Mouse (Mus musculus): ENCODE measurements around the gene Gm14124.
"Not testable (repeated sequence)": the region's sequence is repeated elsewhere in the genome, so short reads cannot be mapped to it uniquely, and the experiment has no call there.

Gm14124 gene

DNA sequence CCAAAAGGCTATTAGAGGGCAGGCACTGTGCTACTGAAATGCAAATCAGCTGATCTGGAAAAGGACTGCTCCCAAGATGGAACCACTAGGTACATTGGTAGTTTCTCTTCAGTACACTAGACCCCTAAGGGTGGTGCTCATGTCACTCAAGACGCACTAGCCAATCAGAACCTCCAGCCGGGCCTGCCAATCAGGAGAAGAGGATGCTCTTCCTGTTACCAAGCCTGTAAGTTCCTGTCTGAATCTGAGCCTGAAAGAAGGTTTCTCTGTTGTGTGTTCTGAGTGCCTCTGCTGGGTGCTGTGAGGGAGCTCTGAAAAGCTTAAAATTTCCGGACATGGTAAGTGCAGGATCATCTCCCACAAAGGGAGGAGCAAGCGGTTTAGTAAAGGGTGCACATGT is at the start of gene Gm14124:
Gm14124 (plus strand) TSS at position 227 of the 400 bp plus-strand sequence.
- not testable (repeated sequence) for DNase-seq

GRCm38 (mm10) chr2:150217600-150218362 is 39.5 kb upstream of the Gm14124 start, which contains the start of gene Zfp937:
TSS of gene Zfp937 (plus strand) at chr2:150218073.
- peak; percentile 86 to 91 for DNase-seq

GRCm38 (mm10) chr2:150218363-150218725 is 39.0 kb upstream of the Gm14124 start:
- not testable (repeated sequence) for DNase-seq

DNA sequence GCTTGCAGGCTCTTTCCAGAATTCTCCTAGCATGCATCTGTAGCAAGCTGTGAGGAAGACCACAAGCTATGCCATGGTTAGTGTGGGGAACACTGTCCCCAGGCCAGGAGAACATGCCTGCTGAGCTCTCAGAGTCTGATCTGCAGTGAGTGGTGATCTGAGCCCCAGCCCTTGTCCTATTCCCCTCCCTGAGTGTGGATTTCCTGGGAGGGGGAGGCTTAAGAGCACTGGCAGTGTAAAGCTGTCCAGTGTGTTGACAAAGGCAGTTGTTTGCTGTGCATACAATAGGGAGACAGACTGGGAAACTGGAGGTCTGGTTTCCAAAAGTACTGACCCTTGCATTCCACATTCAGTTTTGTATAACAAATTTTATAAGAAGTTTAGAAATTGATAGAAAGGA is 34.1 kb upstream of the Gm14124 start:
- DNase-seq, result not testable (repeated sequence)

DNA sequence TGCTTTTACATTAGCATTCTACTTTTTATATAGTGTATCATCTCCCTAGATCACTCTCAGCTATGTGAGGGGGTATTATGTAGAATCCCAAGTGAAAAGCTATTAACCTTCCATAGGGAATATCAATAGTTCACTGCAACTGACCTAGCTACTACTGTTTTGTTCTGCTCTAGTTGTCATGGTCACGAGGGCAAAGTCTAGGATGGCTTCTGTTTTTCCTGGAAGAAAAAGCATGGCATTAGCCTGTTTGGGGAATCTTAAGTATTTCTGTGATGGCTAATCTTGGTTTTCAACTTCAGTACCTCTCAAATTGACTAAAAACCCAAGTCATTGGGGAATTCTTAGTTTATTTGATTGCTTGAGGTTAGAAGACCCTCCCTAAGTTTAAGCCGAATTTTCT is 14.1 kb upstream of the Gm14124 start:
- DNase-seq, result peak; percentile 32 to 36

GRCm38 (mm10) chr2:150255491-150255890 is 1.8 kb upstream of the Gm14124 start, which contains the start of gene Gm21994:
TSS of gene Gm21994 (minus strand) at chr2:150255591.
- not testable (repeated sequence) for DNase-seq

- DNase-seq, result not testable (repeated sequence)
These were observed 456 bp upstream of the Gm14124 start for GRCm38 (mm10) chr2:150256861-150257260.

DNA sequence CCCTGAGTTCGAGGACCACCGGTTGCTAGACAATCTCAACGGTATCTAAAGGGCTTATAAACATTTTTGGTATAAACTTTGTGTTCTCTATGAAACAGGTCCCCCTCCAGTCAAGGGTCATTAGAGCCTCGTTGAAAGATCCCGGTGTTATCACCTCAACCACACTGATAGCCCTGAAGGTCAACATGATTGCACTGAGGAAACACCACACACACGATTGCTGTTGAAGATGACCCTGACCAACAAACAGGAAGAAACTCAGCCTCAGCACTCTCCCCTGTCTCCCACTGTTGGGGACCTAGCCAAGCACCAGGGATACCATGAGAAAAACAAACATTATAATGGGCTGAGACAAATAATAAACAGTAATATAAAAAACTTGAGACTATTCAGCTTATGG is 36.4 kb downstream of the Gm14124 start:
- DNase-seq, result no peak

DNA sequence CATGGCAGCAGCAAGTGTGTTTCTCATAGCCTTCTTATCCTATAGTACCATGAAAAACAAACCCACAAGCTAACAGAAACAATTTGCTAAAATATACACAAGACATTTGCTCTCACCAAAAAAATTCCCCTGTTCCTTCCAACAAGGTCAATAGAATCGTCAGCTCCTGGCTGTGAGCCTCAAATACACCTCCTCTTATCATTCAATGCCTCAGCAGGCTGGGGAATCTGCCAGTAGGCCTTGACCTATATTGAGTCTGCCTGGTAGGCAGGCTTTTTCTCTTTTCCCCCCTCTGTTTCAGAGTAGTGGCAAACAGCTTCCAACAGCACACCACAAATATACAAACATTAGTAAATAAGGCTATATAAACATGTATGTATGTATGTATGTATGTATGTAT is 41.8 kb downstream of the Gm14124 start:
- DNase-seq, result no peak

GRCm38 (mm10) chr2:150307183-150307773 is 50.0 kb downstream of the Gm14124 start:
- DNase-seq, result no peak

DNA sequence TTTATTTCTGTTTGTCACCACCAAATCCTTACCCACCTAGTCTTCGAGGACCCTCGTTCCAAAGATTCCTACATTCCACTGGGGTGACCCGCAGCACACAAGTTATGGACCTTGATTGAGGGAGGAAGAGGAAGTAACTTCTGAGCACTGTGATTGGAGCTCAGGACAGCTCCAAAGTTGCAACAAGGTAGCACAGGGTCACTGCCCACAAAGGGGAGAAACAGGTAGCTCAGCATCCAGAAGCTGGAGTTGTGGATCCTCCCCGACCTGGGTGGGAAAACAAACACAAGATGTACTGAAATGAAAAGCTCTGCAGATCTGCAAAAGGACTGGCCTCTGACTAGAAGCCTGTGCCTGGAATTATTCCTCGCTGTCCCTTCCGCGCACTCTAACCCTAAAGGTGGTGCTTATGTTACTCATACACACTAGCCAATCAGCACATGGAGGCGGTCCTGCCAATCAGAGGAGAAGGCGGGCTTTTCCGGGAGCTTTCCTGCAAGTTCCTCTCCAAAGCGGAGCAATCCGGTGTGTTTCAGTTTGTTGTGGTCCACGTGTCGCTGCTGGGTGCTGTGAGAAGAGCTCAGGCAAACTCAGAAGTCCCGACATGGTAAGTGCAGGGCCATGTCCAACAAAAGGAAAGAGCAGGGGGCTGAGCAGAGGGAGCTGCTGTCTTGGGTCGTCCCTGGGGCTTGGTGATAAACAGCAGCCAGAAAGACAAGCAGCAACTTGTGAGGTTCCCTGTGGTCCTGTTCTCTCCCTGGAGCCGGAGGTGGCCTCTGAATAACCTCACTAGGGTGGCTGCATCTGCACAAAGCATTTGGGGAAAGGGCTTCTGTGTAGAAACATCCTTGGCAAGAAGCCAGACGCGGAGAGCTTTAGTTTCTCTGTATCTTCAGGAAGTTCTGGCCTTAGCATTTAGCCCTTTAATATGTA is 53.9 kb downstream of the Gm14124 start:
- DNase-seq, result peak; percentile 95 to 96

GRCm38 (mm10) chr2:150316140-150316539 is 58.8 kb downstream of the Gm14124 start:
- DNase-seq, result no peak

- DNase-seq, result no peak
These were observed 61.7 kb downstream of the Gm14124 start for GRCm38 (mm10) chr2:150318973-150319372.

Data from kidney, postnatal 36 days (tissue).